Mouse (Mus musculus) bone marrow macrophage, adult 2 months (primary cell): Measurements from ENCODE around the gene Relt.

Experiments used
- CTCF ChIP-seq: IDR thresholded peaks from 2 replicates; pipeline ENCODE4 v1.5.1; 2012; ENCODE audit warnings: low read depth, mild to moderate bottlenecking, low read length, moderate library complexity
- POLR2A ChIP-seq: IDR thresholded peaks from 2 replicates; pipeline ENCODE4 v1.6.1; 2012; ENCODE audit warnings: mild to moderate bottlenecking, low read depth, low read length, borderline replicate concordance

DNA sequence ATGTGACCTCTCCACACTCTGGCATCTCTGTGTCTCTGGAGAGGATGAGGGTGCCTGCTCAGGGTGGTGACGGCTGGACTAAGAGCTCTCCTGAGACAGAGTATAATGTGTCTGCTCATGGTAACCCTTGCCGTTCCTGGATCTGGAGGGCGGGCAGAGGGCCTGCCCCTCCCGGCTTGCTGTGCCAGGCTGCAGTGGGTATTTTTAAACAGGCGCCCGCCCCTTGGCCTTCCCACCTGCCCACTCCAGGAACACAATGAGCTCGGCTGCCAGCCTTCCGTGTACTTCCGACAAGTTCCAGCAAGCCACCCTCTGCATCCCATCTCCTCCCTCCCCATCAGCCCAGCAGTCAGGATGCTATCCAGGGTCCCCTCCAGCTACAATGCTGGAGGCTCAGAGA, 48.5 kb upstream of the Relt start:
- TF ChIP-seq POLR2A = no peak
- no peak for TF ChIP-seq CTCF
